Mouse (Mus musculus) cerebellum, adult 11-12 months (tissue): ENCODE measurements around the gene Fam129a.

Experiments
- DNase-seq: peaks from one replicate; pipeline ENCODE4 v3.0.0; 2022

Fam129a gene

GRCm38 (mm10) chr1:151570981-151571837 lies at the start of gene Fam129a:
Fam129a (plus strand) TSS chr1:151571186.
- DNase-seq, result no peak

- no peak for DNase-seq
Measured at GRCm38 (mm10) chr1:151526701-151527100, 44.3 kb upstream of the Fam129a start.

GRCm38 (mm10) chr1:151543796-151544477 lies 27.0 kb upstream of the Fam129a start:
- DNase-seq, result no peak

- DNase-seq, result no peak
Measured at GRCm38 (mm10) chr1:151544581-151544980, 26.4 kb upstream of the Fam129a start.

- DNase-seq, result no peak
Measured at GRCm38 (mm10) chr1:151545571-151545970, 25.4 kb upstream of the Fam129a start.

- DNase-seq, result no peak
Measured at GRCm38 (mm10) chr1:151548896-151549610, 21.9 kb upstream of the Fam129a start.

- no peak for DNase-seq
Measured at GRCm38 (mm10) chr1:151549794-151550193, 21.2 kb upstream of the Fam129a start.

GRCm38 (mm10) chr1:151550587-151551479 lies 20.2 kb upstream of the Fam129a start:
- no peak for DNase-seq

GRCm38 (mm10) chr1:151560536-151560935 lies 10.4 kb upstream of the Fam129a start:
- no peak for DNase-seq

- no peak for DNase-seq
Measured at GRCm38 (mm10) chr1:151563401-151563800, 7.6 kb upstream of the Fam129a start.

- no peak for DNase-seq
Measured at GRCm38 (mm10) chr1:151563893-151564292, 7.1 kb upstream of the Fam129a start.

GRCm38 (mm10) chr1:151564377-151564776 lies 6.6 kb upstream of the Fam129a start:
- peak; percentile 25 for DNase-seq

- no peak for DNase-seq
Measured at GRCm38 (mm10) chr1:151568682-151569081, 2.3 kb upstream of the Fam129a start.

GRCm38 (mm10) chr1:151571838-151572578 lies 1.0 kb downstream of the Fam129a start:
- no peak for DNase-seq

GRCm38 (mm10) chr1:151572601-151573320 lies 1.8 kb downstream of the Fam129a start:
- DNase-seq, result no peak

GRCm38 (mm10) chr1:151580200-151580982 lies 9.4 kb downstream of the Fam129a start:
- DNase-seq, result no peak

- no peak for DNase-seq
Measured at GRCm38 (mm10) chr1:151581454-151581853, 10.5 kb downstream of the Fam129a start.

- no peak for DNase-seq
Measured at GRCm38 (mm10) chr1:151581977-151582376, 11.0 kb downstream of the Fam129a start.

- DNase-seq, result no peak
Measured at GRCm38 (mm10) chr1:151583457-151584181, 12.6 kb downstream of the Fam129a start.

- DNase-seq, result no peak
Measured at GRCm38 (mm10) chr1:151584182-151584471, 13.1 kb downstream of the Fam129a start.
